Mouse (Mus musculus): ENCODE measurements around the gene Gpr87. TPM values are rescaled to one million over a fixed set of nuclear protein-coding genes. Genes with fewer than 3 reads are reported as not detected.

Gene Gpr87
- total and polyA plus RNA-seq, 3 experiments = not detected

GRCm38 (mm10) chr3:59225411-59225810 is 30.5 kb upstream of the Gpr87 start:
- peak; percentile 48 for DNase-seq (ENCODE audit: extremely low read depth)
- no peak overlapping the region for H3K4me3 ChIP-seq (replicated peaks in 1 of 3; ENCODE audit: low read depth in 2 of 3, low read length in 2 of 3, poor library complexity in 1 of 3)
- in situ Hi-C loops (cut with MboI; ENCODE audit: low pct_ligation_motif_present, low pct_unique_long_range_greater_than_20kb, low sequenced_read_pairs) = no loop called here

GRCm38 (mm10) chr3:59222303-59222702 is 27.4 kb upstream of the Gpr87 start:
- H3K4me1 ChIP-seq (ENCODE audit: control insufficient read depth in 1 of 2, insufficient read depth in 2 of 2) = peaks cover 14 to 59% of the 10 kb centered on the region in 2 experiments
- DNase-seq (ENCODE audit: extremely low read depth) = no peak
- no peak overlapping the region for H3K4me3 ChIP-seq (replicated peaks in 1 of 3; ENCODE audit: low read depth in 2 of 3, low read length in 2 of 3, poor library complexity in 1 of 3)
- no peak overlapping the region for H3K4me2 ChIP-seq (ENCODE audit: insufficient read depth, low read depth, poor library complexity, severe bottlenecking)
- in situ Hi-C loops (cut with MboI; ENCODE audit: low pct_ligation_motif_present, low pct_unique_long_range_greater_than_20kb, low sequenced_read_pairs) (no loop called here), dilution Hi-C loops (cut with MboI; ENCODE audit: extremely low pct_ligation_motif_present, extremely low pct_unique_long_range_greater_than_20kb, low sequenced_read_pairs) (no loop called here)
- TF ChIP-seq MAZ (IDR thresholded peaks at IDR 0.05; ENCODE audit: low read depth, low read length) = no peak
- TF ChIP-seq MXI1 (IDR thresholded peaks at IDR 0.05; ENCODE audit: low read depth, low read length) = no peak
- TF ChIP-seq RCOR1 (conservative IDR thresholded peaks at IDR 0.05; ENCODE audit: low read depth, low read length) = no peak
- peak; percentile 89; the same call in 1 of the 2 replicates for TF ChIP-seq MEF2A (IDR thresholded peaks at IDR 0.05; ENCODE audit: borderline replicate concordance, low read depth, low read length)
- TF ChIP-seq SIN3A (IDR thresholded peaks at IDR 0.05; ENCODE audit: low read length) = no peak
- no peak for TF ChIP-seq RAD21 (IDR thresholded peaks at IDR 0.05; ENCODE audit: low read depth, low read length)
- no peak for TF ChIP-seq USF2 (conservative IDR thresholded peaks at IDR 0.05; ENCODE audit: low read depth, low read length)
- no peak for TF ChIP-seq E2F4 (IDR thresholded peaks at IDR 0.05; ENCODE audit: insufficient replicate concordance, low read depth, low read length)
- TF ChIP-seq IRF4 (IDR thresholded peaks at IDR 0.05; ENCODE audit: low read depth, low read length) = peak; percentile 69; the same call in 1 of the 2 replicates
- TF ChIP-seq JUND (conservative IDR thresholded peaks at IDR 0.05; ENCODE audit: low read depth, low read length) = peak; percentile 64
- TF ChIP-seq MYC (IDR thresholded peaks at IDR 0.05; ENCODE audit: low read depth, low read length) = no peak
- no peak for TF ChIP-seq ZKSCAN1 (IDR thresholded peaks at IDR 0.05; ENCODE audit: borderline replicate concordance, low read depth, low read length)
- TF ChIP-seq TCF12 (IDR thresholded peaks at IDR 0.05; ENCODE audit: low read depth, low read length) = no peak
- no peak for TF ChIP-seq POLR2A (IDR thresholded peaks at IDR 0.05; ENCODE audit: low read depth, low read length)
- peak; percentile 73; the same call in 1 of the 2 replicates for TF ChIP-seq JUN (IDR thresholded peaks at IDR 0.05; ENCODE audit: insufficient read depth, low read depth, low read length)
- no peak for TF ChIP-seq GABPA (IDR thresholded peaks at IDR 0.05; ENCODE audit: insufficient replicate concordance, low read depth, low read length)
- TF ChIP-seq NRF1 (IDR thresholded peaks at IDR 0.05; ENCODE audit: low read depth, low read length) = no peak
- TF ChIP-seq POLR2AphosphoS2 (IDR thresholded peaks at IDR 0.05; ENCODE audit: low read depth, low read length) = no peak
- peak; percentile 56; the same call in 1 of the 2 replicates for TF ChIP-seq EP300 (IDR thresholded peaks at IDR 0.05; ENCODE audit: low read length)
- TF ChIP-seq USF1 (IDR thresholded peaks at IDR 0.05; ENCODE audit: low read depth, low read length) = no peak
- 0 out of 2 replicates have a peak, but pooled peaks have one; percentile 36 for TF ChIP-seq ETS1 (conservative IDR thresholded peaks at IDR 0.05; ENCODE audit: low read depth, low read length)
- H3K27me3 ChIP-seq (replicated peaks) = no peaks in the 10 kb centered on the region
- no peak overlapping the region for H3K9ac ChIP-seq (ENCODE audit: insufficient read depth, low read depth)
- H3K79me2 ChIP-seq (replicated peaks; ENCODE audit: control insufficient read depth, extremely low read depth, insufficient read depth, poor library complexity, severe bottlenecking) = no peaks in the 10 kb centered on the region
- no peaks in the 10 kb centered on the region for H3K36me3 ChIP-seq (replicated peaks in 1 of 2; ENCODE audit: control insufficient read depth in 1 of 2, insufficient read depth in 1 of 2, low read length in 1 of 2)
- no peak overlapping the region for H3K27ac ChIP-seq (ENCODE audit: insufficient read depth, low read depth)
- H3K9me3 ChIP-seq (replicated peaks; ENCODE audit: low read length) = no peaks in the 10 kb centered on the region

More at GRCm38 (mm10) chr3:59225411-59225810, 30.5 kb upstream of the Gpr87 start:
- TF ChIP-seq IRF4 (IDR thresholded peaks at IDR 0.05; ENCODE audit: low read depth, low read length) = peak; percentile 95
- TF ChIP-seq EP300 (IDR thresholded peaks at IDR 0.05; ENCODE audit: low read length) = peak; percentile 90
- no peak for TF ChIP-seq NRF1 (IDR thresholded peaks at IDR 0.05; ENCODE audit: low read depth, low read length)
- dilution Hi-C loops (cut with MboI; ENCODE audit: extremely low pct_ligation_motif_present, extremely low pct_unique_long_range_greater_than_20kb, low sequenced_read_pairs) = no loop called here
- Histone ChIP-seq H3K27ac (ENCODE audit: insufficient read depth, low read depth) (0 out of 2 replicates have a peak overlapping the region, but pooled peaks have one; percentile 23), H3K36me3 (replicated peaks in 1 of 2; ENCODE audit: control insufficient read depth in 1 of 2, insufficient read depth in 1 of 2, low read length in 1 of 2) (no peaks in the 10 kb centered on the region), H3K4me1 (ENCODE audit: control insufficient read depth in 1 of 2, insufficient read depth in 2 of 2) (peaks cover 10 to 65% of the 10 kb centered on the region in 2 experiments), H3K27me3 (replicated peaks) (no peaks in the 10 kb centered on the region), H3K9ac (ENCODE audit: insufficient read depth, low read depth) (no peak overlapping the region), H3K79me2 (replicated peaks; ENCODE audit: control insufficient read depth, extremely low read depth, insufficient read depth, poor library complexity, severe bottlenecking) (no peaks in the 10 kb centered on the region), H3K4me2 (ENCODE audit: insufficient read depth, low read depth, poor library complexity, severe bottlenecking) (peak overlapping the region; percentile 45; the same call in 1 of the 2 replicates), H3K9me3 (replicated peaks; ENCODE audit: low read length) (no peaks in the 10 kb centered on the region)

Measured in CH12.LX (cell line).